Mouse (Mus musculus): ENCODE results near the gene Hexim1. TPM values are rescaled to one million over a fixed set of nuclear protein-coding genes. Genes with fewer than 3 reads are reported as not detected.

The Hexim1 gene
- total and polyA plus RNA-seq, 2 experiments from 2014 or later: 4.5 to 19.1 TPM

DNA sequence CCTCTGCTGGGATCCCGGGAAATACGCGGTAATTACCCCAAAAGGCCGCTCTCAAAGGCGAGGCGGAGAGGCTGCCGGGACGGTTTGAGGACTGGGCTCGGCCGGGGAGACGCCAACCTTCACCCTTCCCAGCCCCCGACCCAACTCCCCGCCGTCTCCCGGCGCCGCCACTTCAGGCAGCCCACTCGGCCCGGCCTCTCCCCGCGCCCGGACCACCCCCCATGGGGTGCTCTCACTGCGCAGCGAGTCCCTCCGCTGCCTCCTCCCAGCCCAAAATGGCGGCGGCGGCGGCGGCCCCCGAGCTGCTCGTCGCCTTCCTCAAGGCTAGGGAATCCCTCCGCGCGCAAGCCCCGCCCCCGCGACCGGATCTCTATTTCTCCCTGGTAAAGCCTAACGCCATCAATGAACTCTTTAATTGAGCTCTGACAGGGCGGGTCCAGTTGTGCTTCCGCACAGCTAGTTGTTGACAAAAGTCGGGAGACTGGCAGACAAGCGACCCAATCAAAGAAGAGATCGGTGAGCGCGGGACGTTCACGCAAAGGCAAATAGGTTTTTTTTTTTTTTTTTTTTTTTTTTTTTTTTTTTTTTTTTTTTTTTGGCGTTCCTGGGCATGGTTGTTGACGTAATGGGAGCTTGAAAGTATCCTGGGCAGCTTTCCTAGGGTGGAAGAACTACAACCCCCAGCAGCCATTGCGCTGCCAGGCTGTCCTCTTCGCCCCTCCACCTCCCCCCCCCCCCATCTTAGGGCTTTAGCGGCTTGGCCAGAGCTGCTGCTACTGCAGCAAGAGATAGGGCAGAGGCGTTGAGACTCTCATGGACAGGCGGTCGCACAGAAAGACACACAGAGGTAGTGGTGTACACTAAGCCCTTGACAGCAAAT lies 16.8 kb downstream of the Hexim1 start:
- under 1% methylated on average over 46 of the region's 58 CpGs for WGBS
- peak; percentile 100 for DNase-seq (ENCODE audit: low spot score)

GRCm38 (mm10) chr11:103133456-103134185 lies 17.6 kb downstream of the Hexim1 start:
- H3K4me2 ChIP-seq (ENCODE audit: low read depth, low read length, poor library complexity, severe bottlenecking): peak overlapping the region; percentile 43

More for the DNA sequence above, 16.8 kb downstream of the Hexim1 start:
- Histone ChIP-seq H3K27me3 (ENCODE audit: insufficient read depth, low read length) (no peaks in the 10 kb centered on the region), H3K4me1 (ENCODE audit: insufficient read depth, low read length) (0 out of 2 replicates have a peak, but pooled peaks cover 7% of the 10 kb centered on the region), H3K4me3 (ENCODE audit: low read depth, low read length) (peak overlapping the region; percentile 87), H3K9me3 (ENCODE audit: low read length) (no peaks in the 10 kb centered on the region), H3K36me3 (ENCODE audit: insufficient read depth, low read length) (no peaks in the 10 kb centered on the region), H3K27ac (ENCODE audit: low read depth, low read length) (peak overlapping the region; percentile 100), H3K4me2 (ENCODE audit: low read depth, low read length, poor library complexity, severe bottlenecking) (peak overlapping the region; percentile 65), H3K9ac (replicated peaks; ENCODE audit: low read length, poor library complexity, severe bottlenecking) (peak overlapping the region; percentile 98)
- ATAC-seq (ENCODE audit: low FRiP score): peak; percentile 94
- TF ChIP-seq CTCF (IDR thresholded peaks at IDR 0.05): no peak

DNA sequence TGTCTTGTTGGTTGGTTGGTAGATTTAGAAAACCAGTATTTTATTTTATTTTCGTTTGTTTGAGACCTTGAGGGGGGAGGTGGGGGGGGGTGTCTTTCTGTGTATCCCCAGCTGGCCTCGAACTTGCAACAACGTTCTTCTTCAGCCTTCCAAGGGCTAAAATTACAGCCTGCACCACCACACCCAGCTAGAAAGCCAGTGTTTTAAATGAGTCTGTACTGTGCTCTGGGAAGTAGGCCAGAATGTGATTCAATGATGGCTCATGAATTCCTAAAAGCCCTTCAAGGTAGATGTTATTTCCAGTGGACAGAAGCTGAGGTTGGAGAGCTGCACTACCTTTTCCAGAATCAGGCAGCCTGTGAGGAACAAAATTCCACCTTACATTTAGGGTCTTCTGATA lies 18.2 kb downstream of the Hexim1 start:
- peak overlapping the region; percentile 79 for H3K27ac ChIP-seq (ENCODE audit: low read depth, low read length)
- no peaks in the 10 kb centered on the region for H3K27me3 ChIP-seq (ENCODE audit: insufficient read depth, low read length)
- no peaks in the 10 kb centered on the region for H3K9me3 ChIP-seq (ENCODE audit: low read length)
- TF ChIP-seq CTCF (IDR thresholded peaks at IDR 0.05): no peak
- no peak overlapping the region for H3K4me3 ChIP-seq (ENCODE audit: low read depth, low read length)
- WGBS: 75% methylated on average over 3 of the region's 3 CpGs
- DNase-seq (ENCODE audit: low spot score) (no peak), ATAC-seq (ENCODE audit: low FRiP score) (no peak)
- H3K4me2 ChIP-seq (ENCODE audit: low read depth, low read length, poor library complexity, severe bottlenecking): peak overlapping the region; percentile 43
- H3K4me1 ChIP-seq (ENCODE audit: insufficient read depth, low read length): 0 out of 2 replicates have a peak, but pooled peaks cover 7% of the 10 kb centered on the region
- peaks cover 11% of the 10 kb centered on the region for H3K36me3 ChIP-seq (ENCODE audit: insufficient read depth, low read length)
- no peak overlapping the region for H3K9ac ChIP-seq (replicated peaks; ENCODE audit: low read length, poor library complexity, severe bottlenecking)

More at GRCm38 (mm10) chr11:103133456-103134185, 17.6 kb downstream of the Hexim1 start:
- Histone ChIP-seq H3K4me3 (ENCODE audit: low read depth, low read length) (peak overlapping the region; percentile 14), H3K9me3 (ENCODE audit: low read length) (no peaks in the 10 kb centered on the region), H3K36me3 (ENCODE audit: insufficient read depth, low read length) (peaks cover 5% of the 10 kb centered on the region), H3K27me3 (ENCODE audit: insufficient read depth, low read length) (no peaks in the 10 kb centered on the region), H3K4me1 (ENCODE audit: insufficient read depth, low read length) (0 out of 2 replicates have a peak, but pooled peaks cover 7% of the 10 kb centered on the region), H3K27ac (ENCODE audit: low read depth, low read length) (peak overlapping the region; percentile 79), H3K9ac (replicated peaks; ENCODE audit: low read length, poor library complexity, severe bottlenecking) (peak overlapping the region; percentile 48; the same call in 1 of the 2 replicates)
- TF ChIP-seq CTCF (IDR thresholded peaks at IDR 0.05): no peak
- WGBS: 49% methylated on average over 6 of the region's 6 CpGs
- no peak; the same call in 1 of the 2 replicates for ATAC-seq (ENCODE audit: low FRiP score)
- no peak for DNase-seq (ENCODE audit: low spot score)

GRCm38 (mm10) chr11:103136039-103136577 lies 20.1 kb downstream of the Hexim1 start:
- no peak overlapping the region for H3K4me2 ChIP-seq (ENCODE audit: low read depth, low read length, poor library complexity, severe bottlenecking)
- no peak overlapping the region for H3K4me3 ChIP-seq (ENCODE audit: low read depth, low read length)
- no peaks in the 10 kb centered on the region for H3K27me3 ChIP-seq (ENCODE audit: insufficient read depth, low read length)
- no peaks in the 10 kb centered on the region for H3K9me3 ChIP-seq (ENCODE audit: low read length)
- H3K27ac ChIP-seq (ENCODE audit: low read depth, low read length): no peak overlapping the region
- TF ChIP-seq CTCF (IDR thresholded peaks at IDR 0.05): no peak
- 0 out of 2 replicates have a peak, but pooled peaks cover 9% of the 10 kb centered on the region for H3K4me1 ChIP-seq (ENCODE audit: insufficient read depth, low read length)
- ATAC-seq (ENCODE audit: low FRiP score) (no peak), DNase-seq (ENCODE audit: low spot score) (no peak)
- peaks cover 22% of the 10 kb centered on the region for H3K36me3 ChIP-seq (ENCODE audit: insufficient read depth, low read length)
- 88% methylated on average over 8 of the region's 8 CpGs for WGBS
- H3K9ac ChIP-seq (replicated peaks; ENCODE audit: low read length, poor library complexity, severe bottlenecking): no peak overlapping the region

DNA sequence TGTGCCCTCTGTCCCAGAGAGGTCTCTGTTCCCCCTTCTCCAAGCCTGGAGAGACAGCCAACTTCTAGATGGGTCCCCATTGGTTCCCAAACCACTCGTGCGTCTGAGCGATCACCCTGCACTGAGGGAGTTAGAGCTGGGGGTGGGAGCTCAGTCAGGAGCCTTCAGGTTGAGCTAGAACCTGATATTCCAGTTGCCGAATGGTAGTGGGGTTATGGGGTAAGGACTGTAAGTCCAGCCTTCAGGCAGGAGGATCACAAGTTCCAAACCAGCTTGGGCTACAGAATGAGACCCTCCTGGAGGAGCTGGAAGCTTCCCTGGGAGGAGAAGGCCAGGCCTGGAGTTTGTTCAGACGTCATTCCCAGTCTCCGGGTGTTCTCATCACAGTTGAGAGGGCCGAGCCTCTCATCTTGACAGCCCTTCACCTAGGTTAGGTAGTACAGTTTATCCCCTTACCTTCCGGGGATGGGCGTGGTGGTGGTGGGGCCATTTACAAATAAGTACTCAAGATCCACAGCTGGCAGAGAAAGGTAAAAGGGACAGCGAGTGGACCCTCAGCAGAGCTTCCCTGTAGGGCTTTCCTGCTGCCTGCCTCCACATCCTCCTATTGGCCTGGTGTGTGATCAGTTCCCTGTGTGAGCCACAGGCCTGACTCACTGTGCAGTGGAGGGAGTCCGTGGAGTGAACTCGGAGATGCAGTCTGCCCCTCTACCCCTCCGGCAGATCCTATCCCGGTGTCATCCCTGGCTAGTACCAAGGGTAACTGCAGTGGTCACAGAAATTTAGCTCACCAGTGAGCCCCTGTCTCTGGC lies 24.1 kb downstream of the Hexim1 start:
- H3K27me3 ChIP-seq (ENCODE audit: insufficient read depth, low read length): no peaks in the 10 kb centered on the region
- peaks cover 22% of the 10 kb centered on the region for H3K36me3 ChIP-seq (ENCODE audit: insufficient read depth, low read length)
- ATAC-seq (ENCODE audit: low FRiP score): no peak
- 0 out of 2 replicates have a peak overlapping the region, but pooled peaks have one; percentile 24 for H3K9ac ChIP-seq (replicated peaks; ENCODE audit: low read length, poor library complexity, severe bottlenecking)
- no peak overlapping the region for H3K4me2 ChIP-seq (ENCODE audit: low read depth, low read length, poor library complexity, severe bottlenecking)
- H3K9me3 ChIP-seq (ENCODE audit: low read length): no peaks in the 10 kb centered on the region
- TF ChIP-seq CTCF (IDR thresholded peaks at IDR 0.05): no peak
- DNase-seq (ENCODE audit: low spot score): no peak
- peaks cover 15% of the 10 kb centered on the region; the same call in 1 of the 2 replicates for H3K4me1 ChIP-seq (ENCODE audit: insufficient read depth, low read length)
- 81% methylated on average over 14 of the region's 14 CpGs for WGBS
- H3K27ac ChIP-seq (ENCODE audit: low read depth, low read length): no peak overlapping the region
- no peak overlapping the region for H3K4me3 ChIP-seq (ENCODE audit: low read depth, low read length)

Data from midbrain, postnatal 0 days (tissue).